Mouse (Mus musculus) olfactory bulb, adult 2 months (tissue): ENCODE data around the gene Nop2.

Experiments
- CTCF ChIP-seq: fragments of 200-500 bp; IDR thresholded peaks from 2 replicates; pipeline ENCODE4 v1.5.1; 2012; ENCODE audit warnings: low read depth, mild to moderate bottlenecking, low read length, moderate library complexity; ENCODE audit not compliant: insufficient read depth
- POLR2A ChIP-seq: fragments of 200-500 bp; IDR thresholded peaks from 2 replicates; pipeline ENCODE4 v1.6.1; 2012; ENCODE audit warnings: mild to moderate bottlenecking, low read depth, low read length, moderate library complexity; ENCODE audit not compliant: insufficient read depth

DNA sequence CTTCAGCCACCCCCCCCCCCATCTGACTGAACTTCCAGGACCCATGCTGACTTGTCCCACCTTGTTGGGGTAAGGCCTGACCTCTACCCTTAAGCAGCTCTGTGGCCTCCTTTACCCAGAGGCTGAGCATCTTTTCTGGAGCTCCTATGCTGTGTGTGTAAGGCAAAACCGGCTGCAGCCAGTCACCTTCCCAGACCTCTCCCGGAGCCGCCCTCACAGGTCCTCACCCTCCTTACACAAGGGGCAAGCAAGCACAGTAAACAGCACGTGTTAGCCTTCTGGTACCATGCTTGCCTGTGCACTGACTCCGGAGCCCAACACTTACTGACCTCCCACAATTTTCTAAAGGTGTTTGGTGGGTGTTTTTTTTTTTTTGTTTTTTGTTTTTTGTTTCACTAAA, 43.8 kb downstream of the Nop2 start:
- TF ChIP-seq CTCF (no peak), POLR2A (no peak)
